Mouse (Mus musculus) A20 (cell line): ENCODE measurements around the gene AW549877.

Experiments
- DNase-seq: peaks from one replicate; pipeline ENCODE4 v3.0.0-alpha.2; 2011; ENCODE audit warnings: low read depth, low spot score

Gene AW549877

DNA sequence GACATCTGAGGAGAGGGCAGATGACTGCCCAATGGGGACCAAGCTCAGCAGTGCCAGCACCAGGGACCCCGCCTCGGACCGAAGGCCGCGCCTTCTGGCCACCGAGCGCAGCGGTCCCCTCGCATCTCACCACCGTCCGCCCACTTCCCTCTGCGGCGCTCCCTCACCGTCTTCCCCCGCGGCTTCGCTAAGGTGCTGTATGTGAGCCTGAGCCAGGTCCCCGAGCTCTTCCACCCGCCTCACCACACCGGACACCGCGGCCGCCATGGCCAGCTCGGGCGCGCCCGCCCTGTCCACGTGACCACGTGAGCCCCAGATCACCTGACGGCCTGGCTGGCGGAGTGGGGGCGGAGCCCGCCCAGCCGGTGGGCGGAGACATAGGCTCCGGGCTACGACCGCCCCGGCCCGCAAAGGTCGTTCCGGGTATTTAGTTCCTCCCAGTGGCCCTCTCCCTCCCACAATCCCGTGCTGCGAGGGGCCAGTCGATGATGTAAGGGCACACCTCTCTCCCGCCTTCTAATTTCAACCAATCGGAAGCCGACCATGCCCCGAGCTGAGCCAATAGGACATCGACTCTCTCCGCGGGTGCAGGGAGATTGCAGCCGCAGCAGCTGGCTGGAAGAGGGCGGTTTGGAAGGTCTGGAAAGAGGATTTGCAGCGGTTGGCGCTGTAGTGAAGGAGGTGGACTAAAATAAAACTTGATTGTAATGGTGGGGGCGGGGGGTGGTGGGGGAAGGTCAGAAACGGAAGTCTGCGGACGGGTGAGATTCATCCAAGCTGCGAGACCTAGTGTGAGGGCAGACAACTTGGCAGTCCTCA, at the start of gene AW549877:
Gene AW549877 (minus strand): TSS at position 297 of the 819 bp plus-strand sequence.
- peak; percentile 99 for DNase-seq

DNA sequence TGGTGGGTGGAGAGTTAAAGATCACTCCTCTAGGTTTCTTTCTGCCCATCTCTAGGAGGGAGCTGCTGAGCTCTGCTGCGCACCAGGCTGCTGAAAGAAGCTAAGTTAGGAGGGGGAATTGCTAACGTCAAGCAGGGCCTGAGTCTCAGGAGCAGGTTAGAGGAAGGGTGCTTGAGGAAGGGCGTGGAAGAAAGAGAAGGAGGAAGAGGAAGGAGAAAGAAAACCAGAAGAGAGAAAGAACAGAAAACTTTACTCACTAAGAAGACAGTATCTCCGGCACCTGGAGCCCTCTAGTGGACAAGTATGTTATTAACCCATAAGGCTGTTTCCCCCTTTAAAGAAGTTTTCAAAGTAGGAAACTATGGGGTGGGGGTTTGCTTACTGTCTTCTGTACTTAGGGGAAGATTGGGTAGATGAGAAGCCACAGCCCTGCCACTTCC, 47.5 kb upstream of the AW549877 start:
- peak; percentile 74 for DNase-seq

DNA sequence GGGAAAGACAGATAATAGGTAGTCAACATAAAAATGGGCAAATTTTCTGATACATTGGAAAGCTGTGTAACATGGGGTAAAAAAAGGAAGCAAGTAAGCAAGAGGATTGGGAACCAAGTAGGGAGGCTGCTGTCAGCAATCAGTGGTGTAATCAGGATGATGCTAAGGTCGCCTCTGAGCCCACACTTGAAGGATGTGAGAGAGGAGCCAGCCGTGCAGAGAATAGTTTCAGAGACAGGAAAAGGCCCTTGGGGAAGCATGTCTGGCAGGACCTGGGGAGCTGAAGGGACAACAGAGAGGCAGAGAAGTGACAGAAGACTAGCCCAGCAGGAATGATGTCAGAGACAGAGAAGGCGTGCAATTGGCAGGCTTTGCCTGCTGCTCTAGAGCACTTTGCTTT, 46.9 kb upstream of the AW549877 start:
- DNase-seq, result peak; percentile 75

DNA sequence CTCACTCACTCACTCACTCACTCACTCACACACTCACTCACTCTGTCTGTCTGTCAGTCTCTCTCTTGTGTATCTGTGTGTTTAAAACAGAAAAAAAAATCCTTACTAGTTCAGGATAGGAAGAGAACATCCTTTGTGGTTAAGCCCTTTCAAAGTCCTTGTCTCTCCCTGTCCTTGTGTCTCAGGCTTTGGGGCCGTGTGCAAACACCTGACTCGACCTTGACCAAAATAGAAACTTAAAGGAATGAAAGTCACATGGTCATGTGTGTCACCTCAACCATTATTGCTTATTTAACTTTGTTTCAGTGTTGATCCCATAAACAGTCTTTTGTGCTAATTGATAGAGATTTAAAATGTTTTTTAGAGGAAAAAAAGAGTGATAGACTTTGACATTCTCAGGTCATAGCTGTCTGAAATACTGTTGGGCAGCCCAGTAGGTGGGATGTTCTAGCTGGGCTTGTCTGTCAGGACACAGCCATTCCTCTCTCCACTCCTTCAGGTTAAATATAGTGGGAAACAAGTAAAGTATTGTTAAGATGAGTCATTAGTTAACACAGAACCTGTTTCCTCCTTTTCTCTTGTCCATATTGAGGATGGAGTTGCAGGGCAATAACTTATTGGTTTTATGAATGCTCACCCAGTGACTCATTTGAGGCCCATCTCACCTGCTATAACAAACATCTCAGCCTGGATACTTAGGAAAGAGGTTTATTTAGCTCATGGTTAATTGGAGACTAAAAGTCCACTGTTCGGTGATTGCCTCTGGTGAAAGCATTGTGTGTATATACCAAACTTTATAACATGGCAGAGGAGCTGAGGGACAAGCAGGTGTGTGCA, 37.8 kb upstream of the AW549877 start:
- DNase-seq, result no peak

DNA sequence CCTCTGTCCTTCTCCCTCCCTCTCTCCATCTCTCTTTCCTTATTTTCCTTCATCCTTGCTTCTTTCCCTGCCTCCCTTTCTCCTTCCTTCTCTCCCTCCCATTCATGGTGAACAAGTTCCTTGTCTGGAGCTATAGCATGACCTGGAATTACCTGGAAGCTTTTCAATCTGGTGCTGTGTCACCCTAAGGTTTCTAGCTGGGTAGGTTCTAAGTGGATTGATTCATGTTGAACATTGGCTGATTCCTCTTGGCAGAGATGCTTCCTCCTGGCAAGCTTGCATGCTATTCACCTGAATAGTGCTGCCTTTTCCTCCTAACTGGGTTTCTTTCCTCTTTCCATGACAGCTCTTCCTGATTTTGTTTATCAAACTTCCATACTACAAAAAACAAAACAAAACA, 33.4 kb upstream of the AW549877 start:
- DNase-seq, result no peak

DNA sequence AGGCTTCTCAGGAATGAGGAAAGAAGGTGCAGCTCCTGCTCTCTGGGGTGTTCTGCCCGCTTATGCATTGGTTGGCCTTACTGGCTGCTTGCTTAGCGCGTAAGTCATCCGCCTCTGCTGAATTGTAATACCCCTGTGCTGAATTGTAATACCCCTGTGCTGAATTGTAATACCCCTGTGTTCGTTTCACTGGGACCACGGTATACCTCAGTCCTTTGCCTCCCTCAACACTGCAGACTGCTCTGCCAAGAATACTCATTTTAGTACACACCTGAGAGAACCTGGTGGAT, 32.8 kb upstream of the AW549877 start:
- DNase-seq, result peak; percentile 16

DNA sequence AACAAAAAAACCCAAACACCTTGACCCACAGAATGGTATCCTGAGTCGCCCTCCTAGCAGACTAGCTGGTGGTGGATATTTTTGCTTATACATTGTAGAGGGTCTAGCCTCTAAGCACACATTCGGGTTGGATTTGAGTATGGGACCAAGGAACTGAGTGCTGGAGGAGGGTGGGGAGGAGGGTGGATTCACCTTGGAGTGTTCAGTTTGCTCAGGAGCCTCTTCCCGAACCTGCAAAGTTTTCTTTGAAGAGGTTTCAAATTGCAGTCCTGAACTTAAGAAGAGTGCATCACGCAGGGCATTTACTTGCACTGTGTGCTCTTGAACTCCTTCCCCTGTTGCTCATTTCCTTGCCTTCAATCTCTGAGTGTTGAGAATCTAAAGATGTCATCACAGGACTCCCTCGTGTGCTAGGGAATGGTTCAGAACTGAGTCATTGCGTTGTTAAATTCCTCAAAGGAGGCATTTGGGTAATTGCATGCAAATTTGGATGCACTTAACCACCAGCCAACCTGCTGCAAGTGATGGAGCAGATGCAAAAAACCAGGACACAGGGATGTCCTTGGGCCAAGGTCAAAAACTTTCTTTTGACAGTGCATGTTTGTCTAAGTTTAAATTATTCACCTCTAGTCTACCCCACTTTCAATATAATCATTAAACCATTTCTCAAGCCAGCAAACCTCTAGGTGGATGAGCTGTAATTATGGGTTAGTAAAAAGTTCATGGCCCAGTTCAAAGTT, 32.3 kb upstream of the AW549877 start:
- DNase-seq, result no peak

DNA sequence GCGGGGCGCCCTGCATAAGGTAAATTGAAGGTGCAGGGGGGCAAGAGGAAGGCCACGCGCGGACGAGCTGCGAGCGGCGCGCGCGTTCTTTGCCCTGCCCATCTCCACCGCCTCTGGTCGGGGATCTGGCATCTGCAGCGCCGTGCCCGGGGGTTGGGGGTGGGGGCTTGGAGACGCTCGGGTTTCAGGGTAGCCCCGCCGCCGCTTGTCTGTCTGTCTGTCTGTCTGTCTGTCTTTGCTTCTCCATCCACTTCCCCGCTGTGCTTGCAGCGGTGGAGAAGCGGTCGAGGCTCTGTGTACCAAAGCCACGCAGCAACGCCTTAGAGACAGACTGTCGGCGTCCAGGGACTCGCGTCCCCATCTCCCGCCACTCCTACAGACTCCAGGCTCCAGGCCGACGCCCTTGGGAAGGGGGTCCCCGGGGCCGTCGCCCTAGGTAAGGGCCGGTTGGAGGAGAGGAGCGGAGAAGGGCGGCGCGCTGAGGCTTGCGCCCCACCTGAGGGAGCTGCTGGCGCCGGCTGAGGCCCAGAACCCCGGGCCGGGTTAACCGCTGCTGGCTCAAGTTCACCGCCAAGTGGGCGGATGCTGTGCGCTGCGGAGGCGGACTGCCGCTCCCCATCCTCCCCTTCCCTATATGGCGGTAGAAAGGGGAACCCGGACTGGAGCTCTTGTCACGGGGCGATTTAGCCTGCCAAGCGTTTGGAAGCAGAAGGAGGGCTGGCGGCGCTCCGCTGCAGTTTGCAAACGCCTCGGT, 31.5 kb upstream of the AW549877 start:
- DNase-seq, result peak; percentile 89

DNA sequence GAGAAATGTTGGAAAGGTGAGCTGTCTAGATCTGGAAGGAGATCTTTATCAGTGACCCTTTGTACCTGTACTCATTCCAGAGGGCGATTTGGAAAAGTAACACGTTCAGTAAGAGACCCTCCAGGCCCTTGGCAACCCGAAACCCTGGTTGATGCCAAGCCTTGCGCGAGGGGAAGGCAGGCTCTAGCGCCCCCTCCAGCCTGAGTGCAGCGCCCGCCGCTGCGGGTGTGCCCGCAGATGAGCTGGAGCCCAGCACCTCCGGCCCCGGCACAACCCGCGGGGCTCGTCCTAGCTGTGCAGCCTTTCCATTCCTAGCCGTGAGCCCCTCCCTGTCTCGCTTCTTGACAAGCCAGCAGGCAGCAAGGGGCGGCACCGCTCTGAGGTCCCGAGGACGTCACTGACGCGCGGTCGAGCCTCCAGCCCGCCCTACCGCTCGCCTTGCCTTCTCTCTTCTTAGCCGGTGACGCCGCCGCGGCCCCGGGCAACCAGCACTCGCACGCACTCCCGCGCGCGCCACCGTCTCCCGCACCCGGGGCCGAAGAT, 30.8 kb upstream of the AW549877 start, which contains the start of gene Oxct1:
Gene Oxct1 (plus strand): TSS at position 153 of the 543 bp plus-strand sequence.
- peak; percentile 93 for DNase-seq

DNA sequence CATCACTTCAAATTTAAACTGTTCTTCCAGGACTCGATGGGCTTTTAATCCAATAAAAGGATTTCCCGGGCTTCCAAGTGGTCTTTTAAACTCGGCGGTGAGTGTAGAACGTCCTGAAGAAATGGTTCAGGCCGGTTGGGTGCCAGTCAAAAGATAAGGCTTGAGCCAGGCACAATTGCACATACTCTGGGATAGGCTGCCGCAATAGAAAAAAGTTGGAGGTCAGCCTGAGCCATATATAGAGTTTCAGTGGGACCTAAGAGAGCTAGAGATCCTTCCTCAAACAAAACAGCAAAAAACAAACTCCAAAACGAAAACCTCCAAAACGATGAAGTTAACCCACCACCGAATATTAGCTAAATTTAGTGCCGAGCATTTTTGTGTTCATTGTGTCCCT, 30.0 kb upstream of the AW549877 start:
- no peak for DNase-seq

DNA sequence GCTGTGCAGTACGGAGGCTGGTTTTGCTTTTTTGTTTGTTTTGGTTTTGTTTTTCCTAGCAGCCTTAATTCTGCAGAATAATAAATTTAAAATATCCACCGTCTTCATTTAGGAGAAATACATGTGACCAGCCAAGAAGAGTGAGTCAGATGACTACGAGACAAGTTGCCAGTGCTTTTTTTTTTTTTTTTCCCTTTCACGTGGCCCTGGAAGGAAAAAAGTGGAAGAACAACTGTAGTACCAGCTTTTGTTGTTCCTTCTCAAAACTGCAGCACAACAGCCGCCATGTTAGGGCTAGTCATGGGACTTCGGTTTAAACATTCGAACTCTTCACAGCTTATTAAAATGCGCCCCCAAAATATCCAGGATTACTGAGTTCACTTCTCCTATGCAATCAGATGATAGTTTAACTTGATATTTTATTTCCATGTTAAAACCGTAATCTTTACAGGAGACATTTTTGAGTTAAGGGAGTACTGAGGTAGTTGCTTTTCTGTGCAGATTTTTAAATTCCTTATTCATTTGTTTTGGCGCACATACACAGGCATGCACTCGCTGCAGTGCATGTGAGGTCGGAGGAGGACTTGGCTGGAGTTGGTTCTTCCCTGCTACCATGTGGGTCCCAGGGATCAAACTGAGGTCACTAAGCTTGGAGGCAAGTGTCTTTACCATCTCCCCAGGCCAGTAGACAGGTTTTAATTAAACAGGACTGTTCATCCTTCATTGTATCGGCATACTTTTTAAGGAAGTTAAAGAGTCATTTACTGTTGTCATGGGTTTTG, 29.4 kb upstream of the AW549877 start:
- DNase-seq, result no peak

DNA sequence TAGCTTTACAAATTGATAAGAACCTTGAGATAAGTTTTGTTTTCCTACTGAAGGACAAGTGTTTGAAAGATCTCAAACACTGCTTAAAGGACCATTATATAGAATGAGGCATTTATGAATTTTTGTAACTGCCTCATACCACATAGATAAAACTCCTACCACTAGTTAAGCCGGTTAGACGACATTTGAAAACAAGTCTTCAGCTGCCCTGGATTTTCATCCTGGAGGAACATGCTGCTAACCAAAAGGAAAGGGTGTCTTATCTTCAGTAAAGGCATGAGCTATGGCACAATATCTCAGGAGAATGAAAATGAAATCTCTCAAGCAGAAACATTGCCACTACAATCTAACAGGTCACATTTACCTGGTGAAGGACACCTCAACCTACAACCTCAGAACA, 28.2 kb upstream of the AW549877 start:
- no peak for DNase-seq

DNA sequence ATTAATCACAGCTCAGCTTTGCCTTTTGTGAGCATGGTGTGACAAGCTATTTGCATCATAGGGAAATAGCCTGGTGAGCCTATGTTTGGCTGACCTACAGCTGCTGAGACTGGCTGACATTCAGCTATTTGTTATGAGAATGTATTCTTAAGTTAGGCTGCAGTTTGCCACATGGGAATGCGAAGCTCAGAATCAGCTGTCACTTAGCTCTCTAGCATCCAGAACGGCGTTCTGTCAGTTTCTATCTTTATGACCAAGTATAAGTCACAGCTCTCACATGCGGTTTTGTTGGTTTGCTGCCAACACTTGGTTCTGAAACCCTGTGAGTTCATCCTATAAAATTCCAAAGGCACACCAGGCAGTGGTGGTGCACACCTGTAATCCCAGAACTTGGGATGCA, 25.2 kb upstream of the AW549877 start:
- DNase-seq, result peak; percentile 34

DNA sequence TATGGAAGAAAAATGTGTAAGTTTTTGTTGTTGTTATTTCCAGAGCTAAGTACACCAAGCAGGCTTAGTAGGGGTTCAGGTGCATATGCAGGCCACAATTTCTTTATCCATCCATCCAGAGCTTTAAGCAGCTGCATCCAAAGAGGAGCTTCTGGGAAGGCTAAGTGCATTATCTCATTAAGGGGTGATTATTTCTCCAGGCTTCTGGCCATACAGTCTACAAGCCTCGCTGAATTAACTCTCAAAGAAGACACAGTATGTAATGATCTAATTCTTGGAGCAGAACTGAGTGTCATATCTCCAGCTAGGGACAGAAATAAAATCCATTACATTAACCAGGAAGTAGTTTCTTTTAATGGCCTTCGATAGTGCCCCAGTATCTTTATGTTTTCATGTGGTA, 18.3 kb upstream of the AW549877 start:
- no peak for DNase-seq

DNA sequence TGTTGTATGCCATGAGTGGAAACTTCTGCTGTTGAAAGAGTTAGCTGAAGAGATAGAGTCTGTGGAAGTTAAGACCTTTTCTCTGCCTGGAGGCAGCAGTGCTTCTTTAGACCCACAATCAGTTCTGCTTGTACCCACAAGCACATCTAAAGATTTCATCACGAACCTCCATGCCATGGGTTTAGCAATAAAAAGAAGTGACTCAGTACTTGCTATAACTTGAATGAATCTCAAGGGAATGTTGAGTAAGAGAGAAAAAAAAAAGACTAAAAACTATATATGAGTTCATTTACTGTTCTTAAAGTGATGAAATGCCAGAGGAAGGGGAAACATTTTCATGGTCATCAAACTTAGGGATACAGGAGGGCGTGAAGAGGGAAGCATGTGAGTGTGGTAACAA, 5.0 kb upstream of the AW549877 start:
- no peak for DNase-seq

DNA sequence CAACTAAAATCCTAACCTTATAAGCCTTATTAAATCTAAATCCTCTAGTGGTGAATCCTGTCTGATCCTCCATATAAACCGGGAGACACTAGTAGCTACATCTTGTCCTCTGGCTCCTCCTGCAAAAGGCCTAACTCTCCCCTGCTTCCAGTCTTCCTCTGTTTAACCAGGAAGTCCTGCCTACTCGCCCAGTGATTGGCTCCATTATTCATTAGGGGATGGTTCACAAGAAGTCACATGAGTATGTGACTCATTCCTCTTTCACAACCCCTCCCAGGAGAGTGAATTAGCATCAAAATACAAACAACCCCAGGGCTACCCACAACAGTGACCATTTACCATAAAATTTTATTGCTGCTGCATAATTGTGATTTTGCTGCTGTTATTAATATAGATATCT, 3.6 kb upstream of the AW549877 start:
- no peak for DNase-seq

DNA sequence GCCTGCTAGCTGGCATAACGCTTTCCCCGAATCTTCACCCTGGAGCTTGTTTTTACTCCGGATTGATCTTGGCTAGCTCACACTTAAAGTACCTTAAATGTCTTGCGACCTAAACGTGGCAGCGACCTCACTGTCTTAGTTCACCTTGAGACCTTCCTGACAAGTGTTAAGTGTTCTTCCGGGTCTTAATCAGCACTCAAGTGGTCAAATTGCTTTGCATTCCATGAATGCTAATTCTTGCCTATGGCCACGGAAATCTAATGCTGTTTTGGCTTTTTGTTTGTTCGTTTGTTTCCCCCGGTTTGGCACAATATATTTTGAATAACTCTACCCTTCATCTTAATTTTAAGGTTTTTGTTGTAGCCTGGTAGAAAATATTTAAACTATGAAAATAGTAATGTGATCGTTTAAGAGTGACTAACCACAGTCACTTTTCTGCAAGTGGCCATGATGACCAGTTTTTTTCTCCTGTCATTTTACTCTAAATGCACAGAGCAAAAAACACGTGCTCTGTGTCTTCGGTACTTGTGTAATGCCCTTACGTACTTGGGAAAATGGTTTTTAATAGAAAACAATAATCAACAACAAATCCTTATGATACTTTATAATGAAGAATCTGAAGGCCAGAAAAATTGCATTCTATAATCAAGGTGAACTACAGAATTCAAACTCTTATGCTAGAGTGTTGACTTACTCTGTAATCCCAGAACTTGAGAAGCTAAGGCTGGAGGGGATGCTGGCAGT, 895 bp upstream of the AW549877 start:
- no peak for DNase-seq

DNA sequence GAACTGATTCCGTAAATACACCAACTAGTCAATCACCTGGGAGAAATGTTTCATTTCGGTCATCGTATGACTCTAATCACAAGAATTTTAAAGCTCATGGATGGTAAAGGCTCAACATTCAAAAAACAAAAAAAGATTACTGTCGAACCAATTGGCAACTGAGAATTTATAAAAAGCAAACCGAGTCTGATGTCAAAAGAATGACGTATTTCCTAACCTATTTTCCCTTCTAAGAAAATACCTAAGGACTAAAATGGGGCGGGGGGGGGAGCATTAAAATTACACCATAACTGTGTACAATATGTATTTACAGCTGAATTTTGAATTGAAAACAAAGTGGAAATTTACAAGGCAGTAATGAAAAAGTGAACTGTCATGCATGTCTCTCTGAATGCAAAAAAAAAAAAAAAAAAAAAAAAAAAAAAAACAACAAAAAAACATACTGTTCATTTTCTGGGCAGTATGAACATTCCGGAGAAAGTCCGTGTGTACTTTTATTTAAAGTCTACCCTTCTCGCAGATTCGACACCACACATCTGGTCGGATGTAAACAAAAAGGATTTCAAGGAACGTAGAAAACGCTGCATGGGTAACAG, 594 bp downstream of the AW549877 start:
- no peak for DNase-seq

DNA sequence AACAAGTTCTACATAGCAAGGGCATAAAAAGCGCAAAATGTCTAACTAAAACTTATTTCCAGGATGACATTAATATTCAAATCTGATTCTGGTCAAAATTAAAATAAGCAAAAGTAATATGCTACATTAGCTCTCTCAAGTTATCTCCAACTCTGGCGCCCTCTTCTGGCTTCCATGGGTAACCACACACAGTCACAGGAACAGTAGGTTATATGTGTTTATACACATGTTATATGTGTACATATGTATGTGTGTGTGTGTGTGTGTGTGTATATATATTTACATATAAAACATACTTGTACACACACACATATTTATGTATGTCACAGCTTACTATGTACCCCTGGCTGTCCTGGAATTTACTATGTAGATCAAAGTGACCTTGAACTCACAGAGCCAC, 7.6 kb downstream of the AW549877 start:
- DNase-seq, result peak; percentile 58
